Mouse (Mus musculus) mature B cell (primary cell): ENCODE measurements around the gene Ric8a.

Experiments used
- in situ Hi-C: fragments of 300-500 bp; cut with MboI; formaldehyde crosslinking; loops from 2 replicates; pipeline ENCODE4 v1.14.3; 2019

Gene Ric8a

GRCm38 (mm10) chr7:140846676-140847075 is 10.1 kb upstream of the Ric8a start:
- in situ Hi-C loops, result loop anchor here (5.0 kb wide), 2 partner anchors 56 to 206 kb away; partner anchors contain the start of gene Cox8b

GRCm38 (mm10) chr7:140847755-140848580 is 8.8 kb upstream of the Ric8a start, which contains the start of gene Odf3:
Gene Odf3 (plus strand): TSS chr7:140847805.
- in situ Hi-C loops, result loop anchor here (5.0 kb wide), 2 partner anchors 54 to 204 kb away; partner anchors contain the start of gene Cox8b

- in situ Hi-C loops, result loop anchor here (5.0 kb wide), 2 partner anchors 54 to 204 kb away; partner anchors contain the start of gene Cox8b
Observed at GRCm38 (mm10) chr7:140848591-140848990, 8.2 kb upstream of the Ric8a start.

- in situ Hi-C loops, result no loop called here
Observed at GRCm38 (mm10) chr7:140851916-140852315, 4.8 kb upstream of the Ric8a start.

- in situ Hi-C loops, result no loop called here
Observed at GRCm38 (mm10) chr7:140853386-140853785, 3.4 kb upstream of the Ric8a start.

GRCm38 (mm10) chr7:140854483-140854882 is 2.3 kb upstream of the Ric8a start:
- in situ Hi-C loops, result no loop called here

- in situ Hi-C loops, result no loop called here
Observed at GRCm38 (mm10) chr7:140855181-140855580, 1.6 kb upstream of the Ric8a start.

GRCm38 (mm10) chr7:140855860-140856784 is 635 bp upstream of the Ric8a start, which contains the start of gene Gm45785:
Gene Gm45785 (minus strand): TSS chr7:140856331.
- in situ Hi-C loops, result no loop called here

GRCm38 (mm10) chr7:140857550-140858505 is 1.1 kb downstream of the Ric8a start, which contains the start of gene Bet1l:
Gene Bet1l (minus strand): TSS chr7:140857577.
- in situ Hi-C loops, result no loop called here

GRCm38 (mm10) chr7:140858746-140859145 is 2.0 kb downstream of the Ric8a start:
- in situ Hi-C loops, result no loop called here

- in situ Hi-C loops, result no loop called here
Observed at GRCm38 (mm10) chr7:140859997-140860396, 3.2 kb downstream of the Ric8a start.

- in situ Hi-C loops, result no loop called here
Observed at GRCm38 (mm10) chr7:140860728-140861127, 4.0 kb downstream of the Ric8a start.

GRCm38 (mm10) chr7:140864761-140865160 is 8.0 kb downstream of the Ric8a start:
- in situ Hi-C loops, result no loop called here

- in situ Hi-C loops, result no loop called here
Observed at GRCm38 (mm10) chr7:140874224-140874623, 17.5 kb downstream of the Ric8a start.

GRCm38 (mm10) chr7:140877364-140877763 is 20.6 kb downstream of the Ric8a start:
- in situ Hi-C loops, result no loop called here

- in situ Hi-C loops, result no loop called here
Observed at GRCm38 (mm10) chr7:140879355-140879754, 22.6 kb downstream of the Ric8a start.

- in situ Hi-C loops, result no loop called here
Observed at GRCm38 (mm10) chr7:140880419-140880818, 23.7 kb downstream of the Ric8a start.

- in situ Hi-C loops, result no loop called here
Observed at GRCm38 (mm10) chr7:140880865-140881515, 24.2 kb downstream of the Ric8a start.

GRCm38 (mm10) chr7:140881696-140882468 is 25.1 kb downstream of the Ric8a start, which contains the start of the genes Psmd13 and Sirt3:
Gene Psmd13 (plus strand): TSS chr7:140881968.
Gene Sirt3 (minus strand): TSS chr7:140882309.
- in situ Hi-C loops, result no loop called here

- in situ Hi-C loops, result no loop called here
Observed at GRCm38 (mm10) chr7:140882469-140882803, 25.7 kb downstream of the Ric8a start.
